Mouse (Mus musculus) spleen, postnatal 4 days (tissue): ENCODE results near the gene Yod1.
A peak's percentile ranks its signal among the peaks of the same experiment; 100 is the strongest.

Source experiments
- DNase-seq, 2 experiments: peaks; one replicate each; pipeline ENCODE4 v3.0.0; 2022; ENCODE audit warnings: low spot score in 2 of 2

Yod1 gene

DNA sequence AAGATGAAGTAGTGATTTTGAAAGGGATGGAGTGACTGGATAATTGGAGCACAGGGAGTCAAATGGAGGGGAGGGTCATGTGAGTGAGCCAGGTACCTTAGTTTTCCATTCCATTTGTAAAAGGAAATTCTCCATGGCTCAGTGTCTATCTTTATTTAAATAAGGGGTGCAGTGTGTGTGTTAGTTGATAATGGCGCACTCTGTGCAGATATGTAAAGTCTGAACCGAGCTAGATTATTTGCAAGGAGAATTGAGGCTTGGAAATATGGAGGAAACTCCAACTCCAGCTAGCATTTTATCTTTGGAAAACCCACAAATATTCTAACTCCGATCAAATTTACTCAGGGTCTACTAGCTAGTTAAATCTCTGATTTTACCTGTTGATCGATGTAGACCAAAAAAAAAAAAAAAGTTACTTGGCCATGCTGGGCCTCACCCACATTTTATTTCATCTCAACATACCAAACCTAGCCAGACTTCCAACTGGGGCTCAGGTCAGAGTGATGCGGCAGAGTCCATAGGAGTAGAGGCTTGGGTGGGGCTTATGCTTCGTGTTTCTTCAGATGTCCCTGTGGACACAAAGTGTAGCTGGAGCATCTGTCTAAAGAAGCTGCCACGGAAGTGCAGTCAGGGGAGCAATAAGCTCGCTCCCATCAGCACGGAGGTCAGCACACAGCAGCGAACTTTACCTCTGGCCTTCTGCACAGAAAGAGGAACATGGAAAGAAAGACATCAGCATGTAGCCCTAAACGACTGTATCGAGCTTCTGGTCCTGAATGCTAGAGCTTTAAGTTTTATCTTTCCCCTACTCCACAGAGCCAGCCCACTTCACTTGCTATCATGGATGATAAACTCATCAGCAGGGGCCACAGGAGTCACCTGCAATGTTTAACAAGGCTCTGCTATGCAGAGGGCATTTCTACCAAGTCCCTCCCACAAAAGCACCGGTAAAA lies 15.9 kb downstream of the Yod1 start:
- peak in 1 of 2 experiments; percentile 56 for DNase-seq

GRCm38 (mm10) chr1:130733671-130734070 lies 16.5 kb downstream of the Yod1 start:
- DNase-seq: peak in 1 of 2 experiments; percentile 55

DNA sequence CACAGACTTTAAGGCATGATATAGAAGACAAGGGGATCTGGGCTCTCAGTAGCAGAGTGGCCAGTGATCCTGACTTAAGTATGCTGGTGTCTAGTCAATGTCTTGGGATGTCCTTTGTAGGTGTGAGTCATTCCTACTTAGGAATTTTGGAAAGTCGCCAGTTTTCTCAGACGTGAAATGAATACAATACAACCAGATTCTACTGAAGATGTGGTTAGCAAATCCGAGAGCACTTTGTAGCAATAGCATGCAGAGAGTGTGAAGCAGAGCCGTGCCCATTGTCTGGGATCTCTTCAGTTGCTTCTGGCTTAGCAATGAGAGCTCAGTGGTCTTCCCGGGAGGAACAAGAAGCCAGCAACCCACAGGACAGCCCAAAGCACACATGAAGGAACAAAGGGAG lies 17.3 kb downstream of the Yod1 start:
- peak in 1 of 2 experiments; percentile 46 for DNase-seq

DNA sequence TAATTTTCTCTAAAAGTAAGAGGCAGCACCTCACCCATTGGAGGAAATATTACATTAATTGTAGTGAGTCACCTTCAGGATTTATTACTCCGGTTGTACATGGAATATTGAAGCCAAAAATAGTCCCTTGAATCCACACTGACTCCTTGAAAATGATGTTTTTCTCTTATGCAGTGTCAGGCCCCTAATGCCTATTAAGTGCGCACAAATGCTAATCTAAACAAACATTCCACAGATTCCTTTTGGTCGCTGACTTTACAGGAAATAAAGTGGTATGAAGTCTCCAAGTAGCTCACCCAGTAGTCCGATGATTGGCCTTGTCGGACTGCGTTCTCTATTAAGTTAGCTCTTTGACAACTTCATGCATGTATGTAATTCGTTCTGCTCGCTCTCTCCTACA lies 17.7 kb downstream of the Yod1 start:
- no peak for DNase-seq

DNA sequence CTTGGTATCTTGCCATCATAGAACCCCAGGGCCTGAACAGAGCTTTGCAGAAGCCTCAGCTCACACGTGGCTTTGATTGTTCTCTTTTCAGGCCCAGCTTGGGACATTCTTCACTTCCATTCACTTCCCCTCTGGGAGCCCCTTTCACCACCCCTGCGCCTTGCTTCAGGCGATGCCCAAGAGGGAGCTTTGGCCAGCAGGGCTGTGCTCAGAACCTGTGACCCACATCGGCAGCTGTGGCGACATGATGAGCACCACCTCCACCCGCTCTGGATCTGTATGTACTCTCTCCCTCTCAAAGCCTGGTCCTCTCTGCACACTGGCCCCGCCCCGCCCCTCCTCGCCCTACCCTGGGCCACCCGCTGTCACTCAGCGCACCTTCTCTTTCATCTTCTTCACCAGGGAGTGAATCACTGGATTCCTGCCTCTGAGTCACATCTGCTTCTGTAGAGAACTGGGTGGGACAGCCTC lies 20.3 kb downstream of the Yod1 start:
- DNase-seq: peak in 1 of 2 experiments; percentile 61

GRCm38 (mm10) chr1:130737916-130738315 lies 20.8 kb downstream of the Yod1 start:
- DNase-seq: no peak

- DNase-seq: peak in 1 of 2 experiments; percentile 50
These were observed 21.5 kb downstream of the Yod1 start for GRCm38 (mm10) chr1:130738551-130739106.

- peak in 1 of 2 experiments; percentile 15 for DNase-seq
These were observed 22.5 kb downstream of the Yod1 start for GRCm38 (mm10) chr1:130739636-130740035.

- peak; percentile 37 to 72 for DNase-seq
These were observed 23.1 kb downstream of the Yod1 start for GRCm38 (mm10) chr1:130740227-130740648.

DNA sequence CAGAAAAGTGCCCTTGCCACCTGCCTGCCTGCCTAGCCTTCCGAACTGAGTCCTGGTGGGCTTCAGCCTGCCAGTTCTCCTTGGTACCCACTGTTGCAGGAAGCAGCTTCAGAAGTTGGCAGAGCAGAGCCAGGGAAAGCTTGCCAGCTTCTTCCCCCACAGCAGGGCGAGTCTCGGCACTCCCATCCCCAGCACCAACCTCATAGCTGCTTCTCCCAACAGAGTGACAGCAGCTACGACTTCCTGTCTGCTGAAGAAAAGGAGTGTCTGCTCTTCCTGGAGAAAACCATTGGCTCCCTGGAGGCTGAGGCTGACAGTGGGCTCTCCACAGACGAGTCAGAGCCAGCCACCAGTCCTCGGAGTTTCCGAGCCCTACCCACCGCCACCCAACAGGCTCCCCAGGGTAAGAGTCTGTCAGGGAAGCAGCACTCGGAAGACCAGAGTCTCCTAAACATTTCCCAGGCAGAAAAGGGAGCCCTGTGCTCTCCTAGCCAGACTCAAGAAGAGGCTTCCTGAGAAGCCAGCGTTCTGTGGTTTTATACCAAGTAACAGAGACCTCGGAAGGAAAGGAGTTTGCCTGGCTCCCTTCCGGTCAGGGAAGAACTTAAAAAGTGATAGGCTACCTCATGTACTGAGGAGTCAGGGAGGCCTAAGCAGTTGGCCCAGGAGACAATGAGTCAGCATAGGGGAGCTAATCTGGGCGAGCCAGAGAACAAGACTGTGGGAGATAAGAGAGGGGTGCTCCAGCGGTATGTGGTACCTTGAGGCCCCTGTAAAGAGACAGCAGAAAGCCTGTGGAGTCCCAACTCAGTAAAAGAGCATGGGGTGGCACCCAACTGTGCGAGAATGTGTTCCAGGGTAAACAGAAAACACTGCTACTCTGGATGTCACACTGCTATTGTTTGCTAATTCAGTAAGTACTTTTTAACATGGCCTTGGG lies 23.9 kb downstream of the Yod1 start:
- peak; percentile 79 to 80 for DNase-seq

GRCm38 (mm10) chr1:130742201-130742600 lies 25.1 kb downstream of the Yod1 start:
- peak in 1 of 2 experiments; percentile 60 for DNase-seq

- no peak for DNase-seq
These were observed 26.6 kb downstream of the Yod1 start for GRCm38 (mm10) chr1:130743775-130744174.

DNA sequence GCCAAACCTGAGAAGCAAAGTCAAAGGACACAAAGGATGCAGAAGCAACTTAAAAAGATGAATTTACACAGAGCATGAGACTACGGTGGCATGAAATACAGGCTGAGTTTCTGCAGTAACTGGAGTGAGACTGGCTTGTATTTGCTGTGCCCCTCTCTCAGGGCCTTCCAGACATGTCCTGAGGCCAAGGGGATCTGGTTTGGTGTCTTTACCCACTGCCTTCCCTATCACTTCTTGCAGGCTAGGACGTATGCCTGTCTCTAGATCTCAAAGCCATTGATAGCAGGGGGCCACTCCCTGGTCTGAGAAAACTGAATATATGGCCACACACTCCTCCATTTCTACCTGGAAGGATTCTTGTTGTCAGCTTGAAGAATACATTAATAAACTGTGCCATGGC lies 27.1 kb downstream of the Yod1 start:
- DNase-seq: peak in 1 of 2 experiments; percentile 61

GRCm38 (mm10) chr1:130744961-130745360 lies 27.8 kb downstream of the Yod1 start:
- peak in 1 of 2 experiments; percentile 51 for DNase-seq

GRCm38 (mm10) chr1:130745591-130745990 lies 28.5 kb downstream of the Yod1 start:
- peak in 1 of 2 experiments; percentile 52 for DNase-seq

DNA sequence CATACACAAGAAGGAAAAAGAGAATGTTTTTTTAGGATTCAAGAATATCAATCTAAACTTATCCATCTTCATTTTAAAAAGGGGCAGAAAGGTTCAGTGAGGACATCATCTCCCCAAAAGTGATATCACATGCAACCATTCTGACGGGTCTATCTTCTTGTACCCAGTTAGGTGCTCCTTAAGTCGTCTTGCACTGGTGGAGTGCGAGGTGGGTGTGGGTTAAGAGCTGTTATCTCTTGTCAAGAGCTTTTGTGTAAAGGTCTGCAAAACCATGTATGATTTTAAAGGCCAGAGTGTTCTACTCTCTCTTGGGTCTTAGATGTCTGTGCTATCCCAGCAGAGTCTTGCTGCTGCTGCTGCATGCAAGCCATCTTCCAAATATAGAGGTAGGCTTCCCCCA lies 29.7 kb downstream of the Yod1 start:
- DNase-seq: no peak

DNA sequence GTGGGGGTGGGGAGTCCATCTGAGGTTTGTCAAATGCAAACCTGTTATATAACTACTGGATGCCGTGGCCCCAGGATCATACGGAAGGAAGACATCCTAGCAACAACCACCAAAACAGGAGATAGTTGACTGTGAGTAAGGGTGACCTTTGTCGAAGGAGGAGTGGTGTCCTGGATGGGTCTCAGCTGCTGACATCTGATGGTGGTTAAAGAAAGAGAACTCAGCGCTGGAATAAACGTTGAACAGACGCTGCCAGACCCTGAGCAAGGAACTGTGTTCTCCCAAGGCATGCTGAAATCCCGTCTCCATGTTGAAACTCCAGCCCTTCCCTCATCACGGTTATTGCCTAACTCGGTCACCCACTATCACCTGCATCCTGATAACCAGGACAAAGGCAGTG lies 42.6 kb downstream of the Yod1 start:
- DNase-seq: no peak

- no peak for DNase-seq
These were observed 44.5 kb downstream of the Yod1 start for GRCm38 (mm10) chr1:130761597-130761996.

DNA sequence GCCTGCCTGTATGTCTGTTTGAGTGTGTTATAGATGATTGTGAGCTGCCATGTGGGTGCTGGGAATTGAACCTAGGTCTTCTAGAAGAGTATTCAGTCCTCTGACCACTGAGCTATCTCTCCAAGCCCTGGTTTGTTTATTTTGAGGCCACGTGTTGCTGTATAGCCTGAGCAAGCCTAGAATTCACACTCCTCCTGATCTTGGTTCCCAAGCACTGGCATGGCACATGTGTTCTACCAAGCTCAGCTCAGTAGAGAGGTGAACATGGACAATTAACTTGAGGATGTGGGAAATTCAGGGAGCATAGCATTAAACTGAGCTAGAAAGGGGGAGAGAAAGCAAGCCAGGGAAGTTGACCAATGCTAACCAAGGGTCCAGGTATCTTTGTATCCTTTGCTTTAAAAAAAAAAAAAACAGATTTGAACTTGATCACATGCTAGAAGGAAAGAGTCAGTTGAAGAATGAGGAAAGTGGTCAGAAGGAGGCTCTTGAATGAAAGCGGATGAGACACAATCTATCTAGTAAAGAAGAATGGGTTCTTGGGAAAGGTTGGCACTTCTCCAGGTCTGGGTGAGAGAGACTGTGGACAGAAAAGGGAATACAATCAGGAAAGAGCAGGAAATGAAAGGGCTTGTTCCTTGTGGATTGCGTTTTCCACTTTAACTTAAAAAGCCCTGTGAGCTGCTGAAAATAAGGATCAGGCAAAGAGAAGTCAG lies 45.1 kb downstream of the Yod1 start:
- DNase-seq: no peak

- DNase-seq: no peak
These were observed 46.9 kb downstream of the Yod1 start for GRCm38 (mm10) chr1:130764027-130764461.

DNA sequence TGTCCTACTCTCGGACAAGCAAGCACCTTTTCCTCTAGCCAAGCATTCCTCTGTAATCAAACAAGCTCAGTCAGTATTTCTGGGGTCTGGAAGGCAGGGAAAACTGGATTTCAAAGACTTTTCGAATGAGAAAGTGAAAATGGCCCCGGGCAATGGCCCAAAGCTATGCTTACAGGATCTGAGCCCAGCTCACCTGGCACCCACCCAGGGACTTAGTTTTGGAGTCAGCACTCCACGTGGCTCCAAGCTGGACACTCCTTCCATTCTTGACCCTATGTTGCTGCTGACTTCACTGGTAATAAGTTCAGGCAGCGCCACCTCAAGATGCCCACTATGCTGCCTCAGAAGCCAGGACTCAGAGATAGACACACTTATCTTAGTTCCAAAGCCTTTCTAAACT lies 49.9 kb downstream of the Yod1 start:
- no peak for DNase-seq
